Mouse (Mus musculus) lung, postnatal 0 days (tissue): Measurements from ENCODE around the gene Mdm2. TPM values are rescaled to one million over a fixed set of nuclear protein-coding genes. Genes with fewer than 3 reads are reported as not detected.

Source experiments
- ATAC-seq: fragments of 200-750 bp; cut with Nextera tagmentation; 2 replicates; pipeline ENCODE4 v1.8.0; 2017; ENCODE audit warnings: moderate library complexity
- DNase-seq: peaks from one replicate; pipeline ENCODE4 v3.0.0-alpha.2; 2016; ENCODE audit warnings: low spot score
- H3K27ac ChIP-seq: fragments of 300-500 bp; sonication (generic); 2 replicates; pipeline ENCODE4 v1.5.1; 2014; ENCODE audit warnings: antibody characterized with exemption, mild to moderate bottlenecking, low read length, mixed read lengths
- H3K27me3 ChIP-seq: fragments of 300-500 bp; sonication (generic); replicated peaks from 2 replicates; pipeline ENCODE4 v1.6.1; 2014; ENCODE audit warnings: low read length, mixed read lengths; ENCODE audit not compliant: insufficient read depth
- H3K36me3 ChIP-seq: fragments of 300-500 bp; sonication (generic); 2 replicates; pipeline ENCODE4 v1.6.1; 2014; ENCODE audit warnings: low read length, mixed read lengths; ENCODE audit not compliant: insufficient read depth
- H3K4me1 ChIP-seq: fragments of 300-500 bp; sonication (generic); 2 replicates; pipeline ENCODE4 v1.6.1; 2014; ENCODE audit warnings: antibody characterized with exemption, low read depth, low read length, mixed read lengths; ENCODE audit not compliant: insufficient read depth
- H3K4me2 ChIP-seq: fragments of 300-500 bp; sonication (generic); replicated peaks from 2 replicates; pipeline ENCODE4 v1.6.1; 2014; ENCODE audit warnings: low read depth, mild to moderate bottlenecking, low read length, moderate library complexity, mixed read lengths
- H3K4me3 ChIP-seq: fragments of 300-500 bp; sonication (generic); 2 replicates; pipeline ENCODE4 v1.5.1; 2014; ENCODE audit warnings: low read depth, low read length
- H3K9ac ChIP-seq: fragments of 300-500 bp; sonication (generic); replicated peaks from 2 replicates; pipeline ENCODE4 v1.6.1; 2014; ENCODE audit warnings: low read depth, mild to moderate bottlenecking
- H3K9me3 ChIP-seq: fragments of 300-500 bp; sonication (generic); 2 replicates; pipeline ENCODE4 v1.6.1; 2016; ENCODE audit warnings: low read length, mixed read lengths
- CTCF ChIP-seq: IDR thresholded peaks from 2 replicates; pipeline ENCODE4 v1.5.1; 2016; ENCODE audit warnings: antibody characterized with exemption, mild to moderate bottlenecking
- EP300 ChIP-seq: IDR thresholded peaks from 2 replicates; pipeline ENCODE4 v1.6.1; 2016; ENCODE audit warnings: antibody characterized with exemption, mild to moderate bottlenecking, control low read depth
- WGBS: fragments of 180-500 bp; shearing (Covaris S2); extraction: QIAGEN DNeasy Blood & Tissue Kit; methylation state at CpG from one replicate; pipeline ENCODE4 v1.1.7; 2014; 5-methylcytosine and 5-hydroxymethylcytosine counted together
- polyA plus RNA-seq: library from polyadenylated mRNA; unstranded; fragments of >200 nt; fragmentation: Nextera tagmentation; extraction: Ambion mirVana; gene quantifications from 2 replicates; pipeline ENCODE4 v1.2.1, GENCODE M21; 2015

Gene Mdm2
- polyA plus RNA-seq, 1 experiment from 2014 or later: 22.7 TPM

- Histone ChIP-seq H3K27ac (no peak overlapping the region), H3K9ac (no peak overlapping the region), H3K27me3 (no peaks in the 10 kb centered on the region), H3K4me2 (no peak overlapping the region), H3K9me3 (no peaks in the 10 kb centered on the region), H3K36me3 (0 out of 2 replicates have a peak, but pooled peaks cover 4% of the 10 kb centered on the region), H3K4me3 (no peak overlapping the region), H3K4me1 (no peaks in the 10 kb centered on the region)
- whole genome bisulfite sequencing: 70% methylated on average over 14 of the region's 14 CpGs
- peak; percentile 72 for TF ChIP-seq CTCF
- no peak for TF ChIP-seq EP300
- DNase-seq (peak; percentile 68), ATAC-seq (0 out of 2 replicates have a peak, but pooled peaks have one; percentile 17)
Measured at GRCm38 (mm10) chr10:117681999-117682857, 28.3 kb downstream of the Mdm2 start.

GRCm38 (mm10) chr10:117681543-117681942 is 29.0 kb downstream of the Mdm2 start:
- Histone ChIP-seq H3K9ac (no peak overlapping the region), H3K4me3 (no peak overlapping the region), H3K27ac (no peak overlapping the region), H3K4me2 (no peak overlapping the region), H3K36me3 (0 out of 2 replicates have a peak, but pooled peaks cover 4% of the 10 kb centered on the region), H3K4me1 (no peaks in the 10 kb centered on the region), H3K27me3 (no peaks in the 10 kb centered on the region), H3K9me3 (no peaks in the 10 kb centered on the region)
- TF ChIP-seq CTCF (no peak), EP300 (no peak)
- DNase-seq: no peak
- ATAC-seq: no peak
- 86% methylated on average over 3 of the region's 3 CpGs for WGBS

- H3K36me3 ChIP-seq: 0 out of 2 replicates have a peak, but pooled peaks cover 4% of the 10 kb centered on the region
- H3K4me3 ChIP-seq: no peak overlapping the region
- no peak overlapping the region for H3K27ac ChIP-seq
- no peaks in the 10 kb centered on the region; the same call in 1 of the 2 replicates for H3K4me1 ChIP-seq
- ATAC-seq: no peak
- WGBS: 89% methylated on average over 12 of the region's 12 CpGs
- TF ChIP-seq EP300 (no peak), CTCF (no peak)
- H3K9ac ChIP-seq: no peak overlapping the region
- DNase-seq: no peak
- no peak overlapping the region for H3K4me2 ChIP-seq
- H3K9me3 ChIP-seq: no peaks in the 10 kb centered on the region
- H3K27me3 ChIP-seq: no peaks in the 10 kb centered on the region
Measured at GRCm38 (mm10) chr10:117680868-117681513, 29.6 kb downstream of the Mdm2 start.

GRCm38 (mm10) chr10:117679963-117680473 is 30.5 kb downstream of the Mdm2 start:
- no peak for DNase-seq
- Histone ChIP-seq H3K27ac (no peak overlapping the region), H3K4me3 (no peak overlapping the region), H3K4me1 (peaks cover 5% of the 10 kb centered on the region; the same call in 1 of the 2 replicates), H3K9me3 (no peaks in the 10 kb centered on the region), H3K9ac (no peak overlapping the region), H3K4me2 (no peak overlapping the region), H3K27me3 (no peaks in the 10 kb centered on the region), H3K36me3 (0 out of 2 replicates have a peak, but pooled peaks cover 4% of the 10 kb centered on the region)
- TF ChIP-seq CTCF (no peak), EP300 (no peak)
- WGBS: 93% methylated on average over 14 of the region's 14 CpGs
- ATAC-seq: no peak

- Histone ChIP-seq H3K9ac (no peak overlapping the region), H3K27me3 (no peaks in the 10 kb centered on the region), H3K4me3 (no peak overlapping the region), H3K36me3 (0 out of 2 replicates have a peak, but pooled peaks cover 4% of the 10 kb centered on the region), H3K4me2 (no peak overlapping the region), H3K4me1 (peaks cover 5% of the 10 kb centered on the region; the same call in 1 of the 2 replicates), H3K9me3 (no peaks in the 10 kb centered on the region), H3K27ac (no peak overlapping the region)
- TF ChIP-seq EP300 (no peak), CTCF (no peak)
- 72% methylated on average over 5 of the region's 5 CpGs for WGBS
- no peak for ATAC-seq
- DNase-seq: no peak
Measured at GRCm38 (mm10) chr10:117679029-117679686, 31.4 kb downstream of the Mdm2 start.
